Mouse (Mus musculus) thymus, postnatal 4 days (tissue): Measurements from ENCODE around the gene Gys1.
"Not testable (repeated sequence)": the region's sequence is repeated elsewhere in the genome, so short reads cannot be mapped to it uniquely, and the experiment has no call there.

ENCODE experiments used
- DNase-seq: peaks from one replicate; pipeline ENCODE4 v3.0.0; 2021

Gys1 gene

DNA sequence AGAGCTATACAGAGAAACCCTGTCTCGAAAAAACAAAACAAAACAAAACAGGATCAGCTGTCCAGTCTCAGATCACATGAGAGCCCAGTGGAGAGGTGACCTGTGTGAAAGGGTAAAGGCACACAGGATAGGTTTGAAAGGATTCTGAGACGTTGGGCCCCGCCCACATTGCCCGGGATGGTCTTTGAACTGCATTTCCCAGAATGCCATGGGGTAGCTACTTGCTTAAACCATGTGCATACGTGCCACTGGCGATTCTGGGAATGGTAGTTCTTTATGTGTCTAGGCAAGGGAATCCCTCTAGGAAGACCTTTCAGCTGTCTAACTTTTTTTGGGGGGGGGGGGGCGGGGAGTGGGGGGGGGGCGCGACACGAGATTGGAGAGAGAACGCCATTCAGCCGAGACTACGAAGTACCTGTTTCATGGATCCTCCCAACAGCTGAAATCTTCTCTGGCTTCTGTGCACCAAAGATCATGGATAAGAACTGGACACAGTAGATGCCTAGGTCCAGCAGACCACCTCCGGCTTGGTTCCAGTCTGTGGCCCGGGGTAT is 46.8 kb downstream of the Gys1 start, which contains the start of gene Tulp2:
Tulp2 (plus strand) TSS at position 504 of the 554 bp plus-strand sequence.
- DNase-seq: peak; percentile 82

DNA sequence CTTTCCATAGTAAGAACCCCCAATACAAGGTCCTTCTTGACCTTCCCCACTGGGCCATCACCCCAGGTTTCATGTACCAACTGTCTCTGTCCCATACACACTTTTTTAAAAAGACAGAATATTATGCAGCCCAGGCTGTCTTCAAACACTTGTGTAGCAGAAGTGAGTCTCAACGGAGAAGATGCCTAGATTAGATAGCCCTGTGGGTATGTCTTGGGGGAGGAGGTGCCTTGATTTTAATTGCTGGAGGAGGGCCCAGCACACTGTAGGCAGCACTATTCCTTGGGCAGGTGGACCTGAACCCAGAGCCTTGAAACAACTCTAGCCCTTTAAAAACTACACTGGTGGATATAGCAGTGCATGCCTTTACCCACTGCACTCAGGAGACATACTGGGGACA is 47.5 kb downstream of the Gys1 start:
- no peak for DNase-seq

DNA sequence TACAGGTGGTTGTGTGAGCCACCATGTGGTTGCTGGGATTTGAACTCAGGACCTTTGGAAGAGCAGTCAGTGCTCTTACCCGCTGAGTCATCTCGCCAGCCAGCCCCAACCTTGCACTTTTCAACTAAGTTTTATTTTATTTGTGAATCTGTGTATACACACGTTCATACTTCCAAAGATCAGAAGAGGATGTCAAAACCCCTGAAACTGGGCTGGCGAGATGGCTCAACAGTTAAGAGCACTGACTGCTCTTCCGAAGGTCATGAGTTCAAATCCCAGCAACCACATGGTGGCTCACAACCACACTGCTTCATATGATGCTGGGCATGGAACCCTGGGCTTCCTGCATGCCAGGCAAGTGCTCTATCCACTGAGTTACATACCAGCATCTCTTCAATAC is 50.3 kb downstream of the Gys1 start:
- DNase-seq: not testable (repeated sequence)

DNA sequence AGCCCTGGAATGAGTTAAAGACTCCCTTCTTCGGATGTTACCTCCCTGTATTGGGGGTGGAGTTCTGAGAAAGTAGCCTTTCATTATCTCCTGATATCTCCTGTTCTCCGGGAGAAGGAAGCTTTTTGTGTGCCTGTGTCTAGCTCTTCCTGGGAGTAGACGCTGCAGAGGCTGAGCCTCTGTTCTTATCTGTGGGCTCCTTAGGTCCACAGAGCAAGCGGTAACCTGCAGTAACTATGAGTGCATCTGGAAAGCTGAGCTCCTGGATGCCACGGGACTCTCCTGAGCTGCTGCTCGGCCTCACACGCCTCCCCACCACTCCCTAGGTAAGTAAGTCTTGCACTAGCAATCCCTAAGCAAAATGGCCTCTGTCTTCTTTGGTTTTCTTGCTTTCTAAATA is 51.5 kb downstream of the Gys1 start:
- DNase-seq: no peak

DNA sequence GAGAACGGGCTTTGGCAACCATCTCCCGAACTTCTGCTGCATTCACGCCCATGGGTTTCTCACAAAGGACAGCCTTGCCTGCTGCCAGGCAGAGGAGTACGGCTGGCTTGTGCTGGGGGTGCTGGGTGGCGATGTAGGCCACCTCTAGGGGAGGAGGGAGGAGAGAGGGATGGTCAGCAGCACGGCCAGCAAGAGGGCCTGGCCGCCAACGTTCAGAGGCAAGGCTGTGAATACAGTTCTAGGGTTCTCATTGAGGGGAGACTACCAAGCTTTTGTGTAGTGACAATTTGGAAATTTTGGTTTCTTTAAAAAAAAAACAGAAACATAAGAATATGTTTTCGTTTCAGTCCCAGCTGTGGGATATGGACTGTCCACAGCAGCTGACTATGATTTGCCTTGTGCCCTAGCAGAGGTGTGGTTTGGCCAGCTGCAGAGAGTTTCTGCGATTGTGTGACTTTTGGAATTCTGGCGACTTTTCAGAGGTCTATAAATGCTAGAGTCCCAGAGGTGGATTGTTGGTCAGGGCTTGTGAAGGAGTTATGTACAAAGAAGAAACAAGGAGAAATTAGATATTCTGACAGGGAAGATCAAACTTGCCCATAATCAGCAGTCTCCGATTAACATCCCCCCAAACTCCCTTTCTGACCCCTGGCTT is 52.2 kb downstream of the Gys1 start, which contains the start of gene Gm45808:
Gm45808 (minus strand) TSS at position 51 of the 655 bp plus-strand sequence.
- no peak for DNase-seq

DNA sequence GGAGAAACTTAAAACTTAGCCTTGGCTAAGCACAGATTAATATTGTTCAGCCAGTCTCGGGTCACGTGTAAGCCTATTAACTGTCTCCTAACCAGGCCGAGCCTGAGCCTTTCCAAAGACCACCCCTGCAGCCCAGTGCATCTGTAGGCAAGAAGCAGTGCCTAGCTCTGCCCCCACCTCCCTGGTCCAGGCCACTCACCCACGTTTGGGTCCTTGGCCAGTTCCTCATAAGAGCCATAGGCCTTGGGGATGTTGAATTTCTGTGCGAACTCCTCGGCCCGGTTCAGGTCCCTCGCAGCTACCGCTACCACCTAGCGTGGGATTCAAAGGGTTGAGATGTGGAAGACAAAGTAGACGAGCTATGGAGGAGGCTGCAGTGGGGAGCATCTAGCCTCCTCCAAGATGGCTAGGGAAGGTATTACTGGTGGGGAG is 53.2 kb downstream of the Gys1 start:
- DNase-seq: no peak

DNA sequence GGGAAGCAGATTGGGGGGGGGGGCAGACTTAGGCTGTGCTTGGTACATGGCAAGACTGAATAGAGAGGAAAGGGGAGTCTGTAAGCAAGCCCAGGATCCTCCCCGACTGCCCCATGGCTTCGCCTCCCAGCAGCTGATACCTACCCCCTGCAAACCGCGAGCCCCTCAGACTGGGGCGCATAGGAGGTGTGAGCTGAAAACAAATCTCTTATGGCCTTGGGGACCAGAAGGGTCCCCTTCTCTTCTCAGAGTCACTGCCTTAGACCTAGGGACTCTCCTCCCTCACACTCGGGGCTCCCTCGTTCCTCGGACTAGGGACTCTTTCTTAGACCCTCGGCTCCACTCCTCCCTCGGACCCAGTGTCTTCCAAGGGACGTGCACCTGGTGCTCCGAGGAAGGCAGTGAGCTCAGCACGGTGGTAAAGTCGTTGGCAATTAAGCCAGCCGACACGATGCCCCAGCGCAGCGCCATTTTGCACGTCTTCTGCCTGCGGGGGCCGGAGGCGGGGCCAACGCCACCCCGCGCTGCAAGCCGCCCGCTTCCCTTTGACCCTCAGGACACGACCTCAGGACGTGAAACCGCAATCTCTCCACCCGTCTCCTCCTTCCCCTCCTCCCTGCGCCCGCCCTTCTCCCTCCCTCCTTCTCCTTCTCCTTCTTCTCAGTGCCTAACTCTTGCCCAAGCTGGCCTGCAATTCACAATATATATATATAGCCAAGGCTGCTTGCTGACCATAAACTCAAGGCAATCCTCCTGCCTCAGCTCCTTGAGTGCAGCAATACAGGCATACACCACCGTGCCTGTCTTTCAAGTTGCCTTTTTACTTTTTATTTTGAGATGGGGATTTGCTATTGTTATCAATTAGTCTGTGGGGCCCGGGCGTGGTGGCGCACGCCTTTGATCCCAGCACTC is 53.9 kb downstream of the Gys1 start, which contains the start of gene Dhdh:
Dhdh (minus strand) TSS at position 513 of the 912 bp plus-strand sequence.
- DNase-seq: peak; percentile 60

DNA sequence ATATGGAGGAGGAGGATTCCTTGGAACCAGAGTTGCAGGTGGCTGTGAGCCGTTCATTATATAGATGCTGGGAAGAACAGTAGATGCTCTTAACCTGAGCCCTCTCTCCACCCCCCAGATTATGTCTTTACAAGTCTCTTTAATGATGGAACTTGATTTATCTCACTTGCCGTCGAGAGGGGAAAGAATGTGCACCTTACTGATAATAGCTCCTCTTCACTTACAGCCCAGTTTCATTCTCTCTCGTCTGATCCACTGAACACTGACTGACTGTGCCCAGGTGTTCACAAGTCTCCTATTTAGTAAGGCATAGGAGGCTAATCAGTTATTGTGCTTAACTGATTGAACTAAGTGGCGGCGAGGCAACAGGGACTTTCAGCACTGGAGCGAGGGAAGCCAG is 54.9 kb downstream of the Gys1 start:
- DNase-seq: no peak

DNA sequence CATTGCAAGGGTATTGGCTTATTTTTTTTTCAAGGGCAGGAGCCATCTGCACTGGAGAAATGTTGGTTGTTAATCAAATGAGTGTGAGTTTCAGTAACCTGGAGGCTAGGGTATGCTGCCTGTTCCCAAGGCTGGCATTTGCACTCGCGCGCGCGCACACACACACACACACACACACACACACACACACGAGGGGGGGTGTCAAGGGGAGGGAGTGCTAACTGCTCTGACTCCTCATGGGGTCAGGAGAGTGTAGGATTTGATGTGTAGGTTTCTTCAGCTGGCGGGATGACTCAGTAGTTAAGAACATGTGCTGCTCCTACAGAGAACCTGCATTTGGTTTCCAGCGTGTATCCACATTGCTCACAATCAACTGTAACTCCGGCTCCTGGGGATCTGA is 56.2 kb downstream of the Gys1 start:
- DNase-seq: no peak

DNA sequence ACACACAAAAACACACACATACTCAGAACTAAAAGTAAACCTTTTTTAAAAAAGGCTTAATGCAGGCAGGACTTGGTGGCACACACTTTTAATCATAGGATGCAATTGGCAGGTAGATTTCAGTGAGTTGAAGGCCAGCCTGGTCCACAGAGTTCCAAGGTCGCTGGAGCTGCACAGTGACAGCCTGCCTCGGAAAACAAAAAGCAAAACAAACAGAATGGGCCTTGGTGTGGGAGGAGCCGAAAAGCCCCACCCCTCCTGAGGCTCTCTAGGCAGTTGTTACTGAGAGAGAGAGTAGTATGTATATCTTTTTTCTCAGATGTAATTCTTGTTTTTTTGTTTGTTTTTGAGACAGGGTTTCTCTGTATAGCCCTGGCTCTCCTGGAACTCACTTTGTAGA is 56.6 kb downstream of the Gys1 start:
- no peak for DNase-seq

DNA sequence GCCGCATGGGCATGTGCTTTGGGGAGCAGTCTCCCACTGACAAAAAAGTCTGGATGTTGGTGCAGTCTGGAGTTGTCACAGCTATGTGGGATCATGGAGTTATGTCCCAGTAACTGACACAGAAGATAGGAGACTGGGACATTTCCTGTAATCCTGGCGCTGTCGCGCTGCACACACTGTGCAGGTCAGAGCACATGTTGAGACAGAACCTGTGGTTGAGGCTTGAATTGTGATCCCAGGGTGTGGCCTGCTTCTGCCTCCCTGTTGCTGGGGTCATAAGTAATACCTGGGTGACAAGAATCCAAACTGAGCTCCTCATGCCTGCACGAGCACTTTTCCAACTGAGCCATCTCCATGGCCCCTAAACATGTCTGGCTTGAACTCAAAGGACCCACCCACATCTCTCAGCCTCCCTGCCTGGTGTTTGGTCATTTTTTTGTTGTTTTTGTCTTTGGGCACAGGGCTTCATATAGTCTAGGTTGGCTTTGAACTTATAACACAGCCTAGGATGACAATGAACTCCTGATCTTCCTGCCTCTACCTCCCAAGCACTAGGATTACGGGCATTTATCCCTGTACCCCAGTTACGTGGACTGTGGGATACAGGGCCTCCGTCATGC is 57.7 kb downstream of the Gys1 start:
- DNase-seq: no peak

DNA sequence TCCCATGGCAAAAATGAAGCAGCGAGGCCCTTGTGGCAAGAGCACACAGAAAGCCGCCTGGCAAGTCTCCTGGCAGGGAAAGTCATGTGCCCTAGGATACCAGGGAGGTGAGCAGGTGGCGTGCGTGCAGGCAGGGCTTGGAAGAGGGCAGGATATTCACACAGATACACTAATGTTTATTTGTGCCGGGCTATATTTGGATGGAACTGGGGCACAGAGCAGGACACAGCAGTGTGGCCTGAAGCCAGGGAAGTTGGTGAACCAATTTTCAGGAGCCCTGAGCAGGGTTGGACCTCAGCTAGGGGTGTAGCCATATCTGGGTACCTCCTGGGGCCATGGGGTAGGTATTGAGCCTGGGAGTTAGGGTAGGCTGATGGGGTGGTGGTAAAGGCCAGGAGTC is 58.3 kb downstream of the Gys1 start:
- no peak for DNase-seq

DNA sequence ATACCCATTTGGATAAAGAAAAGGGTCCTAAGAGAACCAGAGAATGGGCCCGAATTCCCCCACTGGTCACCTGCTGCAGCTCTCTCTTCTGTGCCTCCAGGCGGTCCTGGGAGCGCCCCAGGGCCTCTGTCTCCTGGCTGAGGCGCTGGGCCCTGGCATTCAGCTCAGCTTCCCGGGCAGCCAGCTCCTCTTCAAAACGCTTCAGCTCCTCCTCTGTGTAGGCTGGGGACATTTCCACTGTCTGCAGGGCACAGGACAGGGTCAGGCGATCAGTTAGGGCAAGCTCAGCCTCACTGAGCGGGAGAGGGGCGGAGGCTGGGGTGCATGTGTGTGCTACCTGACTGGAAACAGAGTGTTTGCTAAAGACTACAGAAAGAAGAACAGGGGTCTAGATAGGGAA is 59.9 kb downstream of the Gys1 start:
- no peak for DNase-seq

DNA sequence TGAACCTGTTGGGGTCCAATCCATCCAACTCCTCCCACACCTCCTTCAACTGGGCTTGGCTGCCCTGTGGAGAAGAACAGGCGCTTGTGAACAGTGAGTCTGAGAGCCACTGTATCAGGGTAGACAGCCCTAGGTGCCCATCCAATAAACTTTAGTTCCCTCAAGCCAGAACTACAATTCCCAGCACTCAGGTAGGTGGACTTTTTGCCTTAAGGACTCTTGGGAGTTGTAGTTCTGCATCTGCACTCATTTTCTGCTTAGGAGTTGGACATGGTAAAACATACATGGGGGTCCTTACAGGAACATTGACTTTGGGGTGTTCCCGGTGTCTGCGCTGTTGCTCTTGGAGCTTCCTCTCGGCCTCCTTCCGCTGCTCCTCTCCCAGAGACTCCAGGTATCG is 63.8 kb downstream of the Gys1 start:
- DNase-seq: no peak
